Mouse (Mus musculus): ENCODE data around the gene Epha2.

GRCm38 (mm10) chr4:141303402-141304222 lies 2.6 kb downstream of the Epha2 start:
- TF ChIP-seq POLR2A (IDR thresholded peaks at IDR 0.05; ENCODE audit: borderline replicate concordance, control insufficient read depth, low read depth, low read length): no peak
- TF ChIP-seq CTCF (IDR thresholded peaks at IDR 0.05; ENCODE audit: control insufficient read depth, insufficient read depth, low read length): no peak
